Mouse (Mus musculus) spleen, adult 2 months (tissue): ENCODE measurements around the gene C2. TPM values are rescaled to one million over a fixed set of nuclear protein-coding genes. Genes with fewer than 3 reads are reported as not detected.
"Not testable (repeated sequence)": the region's sequence is repeated elsewhere in the genome, so short reads cannot be mapped to it uniquely, and the experiment has no call there.

Experiments
- DNase-seq, 2 experiments: peaks; one replicate each; pipeline versions ENCODE4 v3.0.0 to v3.0.0-alpha.2; 2012 to 2021; ENCODE audit warnings: low spot score in 2 of 2, low read depth in 1 of 2
- H3K27ac ChIP-seq: fragments of 200-500 bp; 2 replicates; pipeline ENCODE4 v1.5.1; 2012; ENCODE audit warnings: low read length, inconsistent platforms; ENCODE audit not compliant: insufficient read depth
- H3K27me3 ChIP-seq: fragments of 200-500 bp; 2 replicates; pipeline ENCODE4 v1.6.1; 2012; ENCODE audit warnings: mild to moderate bottlenecking, moderate library complexity, low read length, inconsistent platforms; ENCODE audit not compliant: control insufficient read depth, insufficient read depth
- H3K36me3 ChIP-seq: fragments of 200-500 bp; 2 replicates; pipeline ENCODE4 v1.6.1; 2012; ENCODE audit warnings: mild to moderate bottlenecking, low read length, inconsistent platforms; ENCODE audit not compliant: control insufficient read depth, insufficient read depth
- H3K4me1 ChIP-seq: fragments of 200-500 bp; 2 replicates; pipeline ENCODE4 v1.6.1; 2011; ENCODE audit warnings: inconsistent platforms; ENCODE audit not compliant: control insufficient read depth, insufficient read depth, insufficient read length
- H3K4me3 ChIP-seq: fragments of 200-500 bp; 2 replicates; pipeline ENCODE4 v1.5.1; 2011; ENCODE audit warnings: mild to moderate bottlenecking, inconsistent platforms; ENCODE audit not compliant: insufficient read depth, insufficient read length; ENCODE audit errors: extremely low read depth
- CTCF ChIP-seq: fragments of 200-500 bp; IDR thresholded peaks from 2 replicates; pipeline ENCODE4 v1.5.1; 2011; ENCODE audit warnings: mild to moderate bottlenecking, inconsistent platforms; ENCODE audit not compliant: insufficient read depth, insufficient read length, insufficient replicate concordance; ENCODE audit errors: extremely low read depth
- WGBS: fragments of 180-500 bp; shearing (Covaris S2); methylation state at CpG from one replicate; pipeline ENCODE4 v1.1.7; 2018; 5-methylcytosine and 5-hydroxymethylcytosine counted together
- polyA plus RNA-seq: library from polyadenylated mRNA; depleted of rRNA; stranded (reverse); fragments of >200 nt; gene quantifications from 2 replicates; pipeline ENCODE4 v1.2.3, GENCODE M21; 2012; rRNA removed

The C2 gene
- polyA plus RNA-seq, 1 experiment = 15.9 TPM

GRCm38 (mm10) chr17:34813747-34814146, 84.3 kb downstream of the C2 start:
- not testable (repeated sequence) for DNase-seq, H3K4me1 ChIP-seq, H3K27ac ChIP-seq, H3K27me3 ChIP-seq, H3K4me3 ChIP-seq, H3K36me3 ChIP-seq
- WGBS = 72% methylated on average over 12 of the region's 12 CpGs
- TF ChIP-seq CTCF = peak; percentile 74

Other genes starting within 250 kb of the C2 start
- 34.1 and 34.4 TPM in 2 replicates for gene Tnxb, start 227.7 kb downstream of the C2 start, polyA plus RNA-seq
- 63.4 and 68.8 TPM in 2 replicates for gene C4b, start 154.4 kb downstream of the C2 start, polyA plus RNA-seq
- gene Cyp21a1, start 93.7 kb downstream of the C2 start, polyA plus RNA-seq = 3.7 and 5.4 TPM in 2 replicates
- 31.6 and 37.7 TPM in 2 replicates for gene Stk19, start 61.3 kb downstream of the C2 start, polyA plus RNA-seq
- gene Dxo, start 61.2 kb downstream of the C2 start, polyA plus RNA-seq = 54.2 and 68.3 TPM in 2 replicates
- 81.7 and 110 TPM in 2 replicates for gene Skiv2l, start 48.1 kb downstream of the C2 start, polyA plus RNA-seq
- gene Nelfe, start 47.9 kb downstream of the C2 start, polyA plus RNA-seq = 14.1 and 15.0 TPM in 2 replicates
- 22.8 and 25.3 TPM in 2 replicates for gene Cfb, start 35.7 kb downstream of the C2 start, polyA plus RNA-seq
- 12.0 and 13.1 TPM in 2 replicates for gene Zbtb12, start 18.8 kb downstream of the C2 start, polyA plus RNA-seq
- gene Gm20547, start 16.2 kb downstream of the C2 start, polyA plus RNA-seq = 0.04 TPM in 1 of 2 replicates, not detected in the other
- gene Ehmt2, start 204 bp upstream of the C2 start, polyA plus RNA-seq = 200 and 246 TPM in 2 replicates
- 0.05 and 0.08 TPM in 2 replicates for gene Slc44a4, start 16.2 kb upstream of the C2 start, polyA plus RNA-seq
- gene Neu1, start 33.0 kb upstream of the C2 start, polyA plus RNA-seq = 45.8 and 47.5 TPM in 2 replicates
- gene Hspa1b, start 61.0 kb upstream of the C2 start, polyA plus RNA-seq = 7.6 and 12.5 TPM in 2 replicates
- gene Gm20481, start 71.6 kb upstream of the C2 start, polyA plus RNA-seq = not detected in 2 replicates
- 4.2 and 6.7 TPM in 2 replicates for gene Hspa1a, start 73.9 kb upstream of the C2 start, polyA plus RNA-seq
- gene Hspa1l, start 74.4 kb upstream of the C2 start, polyA plus RNA-seq = 0.05 and 0.06 TPM in 2 replicates
- 60.7 and 65.2 TPM in 2 replicates for gene Lsm2, start 83.6 kb upstream of the C2 start, polyA plus RNA-seq
- 489 and 697 TPM in 2 replicates for gene Vars, start 102.7 kb upstream of the C2 start, polyA plus RNA-seq
- gene Vwa7, start 118.3 kb upstream of the C2 start, polyA plus RNA-seq = 0.72 and 0.90 TPM in 2 replicates
- 7.3 and 14.7 TPM in 2 replicates for gene Sapcd1, start 129.8 kb upstream of the C2 start, polyA plus RNA-seq
- 8.6 and 9.5 TPM in 2 replicates for gene Msh5, start 148.5 kb upstream of the C2 start, polyA plus RNA-seq
- gene Clic1, start 151.7 kb upstream of the C2 start, polyA plus RNA-seq = 123 and 134 TPM in 2 replicates
- 18.4 and 18.9 TPM in 2 replicates for gene Ddah2, start 160.8 kb upstream of the C2 start, polyA plus RNA-seq
- 0.47 and 0.59 TPM in 2 replicates for gene Ly6g6c, start 167.1 kb upstream of the C2 start, polyA plus RNA-seq
- 4.8 and 5.6 TPM in 2 replicates for gene Mpig6b, start 167.9 kb upstream of the C2 start, polyA plus RNA-seq
- gene Ly6g6e, start 178.6 kb upstream of the C2 start, polyA plus RNA-seq = 0.31 and 0.39 TPM in 2 replicates
- gene Ly6g6d, start 179.8 kb upstream of the C2 start, polyA plus RNA-seq = 1.3 and 1.8 TPM in 2 replicates
- 7.8 and 9.7 TPM in 2 replicates for gene Ly6g6f, start 187.3 kb upstream of the C2 start, polyA plus RNA-seq
- gene Abhd16a, start 191.0 kb upstream of the C2 start, polyA plus RNA-seq = 119 and 154 TPM in 2 replicates
- gene Ly6g5c, start 210.0 kb upstream of the C2 start, polyA plus RNA-seq = not detected in 2 replicates
- 2.4 and 2.9 TPM in 2 replicates for gene Ly6g5b, start 217.2 kb upstream of the C2 start, polyA plus RNA-seq
- 20.9 and 29.9 TPM in 2 replicates for gene Gpank1, start 223.2 kb upstream of the C2 start, polyA plus RNA-seq
- gene Csnk2b, start 223.8 kb upstream of the C2 start, polyA plus RNA-seq = 176 and 238 TPM in 2 replicates
- 6.8 and 10.0 TPM in 2 replicates for gene D17H6S53E, start 228.1 kb upstream of the C2 start, polyA plus RNA-seq
- 0.12 and 0.18 TPM in 2 replicates for gene Apom, start 233.8 kb upstream of the C2 start, polyA plus RNA-seq
- gene Bag6, start 236.9 kb upstream of the C2 start, polyA plus RNA-seq = 166 and 202 TPM in 2 replicates